Mouse (Mus musculus): ENCODE data around the gene Nucb2. TPM values are rescaled to one million over a fixed set of nuclear protein-coding genes. Genes with fewer than 3 reads are reported as not detected.

Gene Nucb2
- total RNA-seq, 2 experiments from 2014 or later = 0.94 to 3.0 TPM

DNA sequence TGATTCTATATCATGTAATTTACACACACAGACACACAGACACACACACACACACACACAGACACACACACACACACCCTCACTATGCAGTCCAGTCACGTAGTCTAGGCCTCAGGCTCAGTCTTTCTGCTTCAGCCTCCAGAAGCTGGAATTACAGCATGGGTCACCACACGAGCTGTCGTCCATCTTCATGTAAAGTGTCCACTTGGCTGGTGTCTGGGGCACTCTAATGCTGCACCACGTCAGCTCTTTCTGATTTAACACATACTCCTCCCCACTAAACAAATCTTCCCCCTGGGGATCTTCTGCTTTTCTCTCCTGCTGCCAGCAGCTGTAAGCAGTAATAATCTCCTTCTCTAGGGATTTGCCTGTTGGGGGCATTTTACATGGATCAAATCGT lies 13.1 kb downstream of the Nucb2 start:
- no peak for ATAC-seq (replicated peaks; ENCODE audit: low FRiP score, low TSS enrichment, poor library complexity, severe bottlenecking)

DNA sequence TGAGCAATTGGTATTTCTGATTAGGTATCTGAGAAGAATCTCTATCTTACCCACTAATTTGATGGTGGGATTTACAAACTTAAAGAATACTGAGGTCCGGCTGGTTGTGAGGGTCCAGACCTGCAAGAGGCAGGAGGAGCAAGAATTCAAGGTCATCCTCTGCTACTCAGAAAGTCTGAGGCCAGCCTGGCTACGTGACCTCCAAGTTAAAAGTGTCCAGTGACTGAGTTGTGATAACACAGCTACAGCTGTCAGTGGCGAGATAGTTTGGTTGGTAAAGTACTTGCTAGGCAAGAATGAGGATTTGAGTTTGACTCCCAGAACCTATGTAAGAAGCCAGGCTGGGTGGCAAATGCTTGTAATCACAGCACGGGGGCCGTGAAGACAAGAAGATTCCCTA lies 14.0 kb downstream of the Nucb2 start:
- ATAC-seq (replicated peaks; ENCODE audit: low FRiP score, low TSS enrichment, poor library complexity, severe bottlenecking) = no peak

- no peak for ATAC-seq (replicated peaks; ENCODE audit: low FRiP score, low TSS enrichment, poor library complexity, severe bottlenecking)
These were observed 15.6 kb downstream of the Nucb2 start for GRCm38 (mm10) chr7:116519805-116520204.

DNA sequence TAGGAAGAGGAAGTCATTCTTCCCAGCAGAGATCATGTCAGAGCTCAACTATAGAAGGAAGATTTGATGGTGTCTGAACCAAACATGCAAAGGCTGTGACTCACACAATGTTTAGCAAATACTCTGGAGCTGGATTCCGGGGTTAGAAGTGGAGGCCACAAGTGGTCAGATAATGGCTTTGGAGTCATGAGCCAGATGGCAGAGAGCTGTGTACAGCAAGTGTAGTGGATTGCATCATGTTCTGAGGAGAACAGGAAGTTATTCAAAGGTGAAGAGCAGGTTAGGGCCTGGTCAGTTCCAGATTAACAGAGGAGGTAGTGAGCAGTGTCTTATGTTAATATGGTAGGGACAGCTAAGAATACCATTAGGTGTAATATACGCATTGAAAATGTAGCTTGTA lies 20.4 kb downstream of the Nucb2 start:
- no peak for ATAC-seq (replicated peaks; ENCODE audit: low FRiP score, low TSS enrichment, poor library complexity, severe bottlenecking)

- ATAC-seq (replicated peaks; ENCODE audit: low FRiP score, low TSS enrichment, poor library complexity, severe bottlenecking) = no peak
These were observed 25.6 kb downstream of the Nucb2 start for GRCm38 (mm10) chr7:116529793-116530192.

DNA sequence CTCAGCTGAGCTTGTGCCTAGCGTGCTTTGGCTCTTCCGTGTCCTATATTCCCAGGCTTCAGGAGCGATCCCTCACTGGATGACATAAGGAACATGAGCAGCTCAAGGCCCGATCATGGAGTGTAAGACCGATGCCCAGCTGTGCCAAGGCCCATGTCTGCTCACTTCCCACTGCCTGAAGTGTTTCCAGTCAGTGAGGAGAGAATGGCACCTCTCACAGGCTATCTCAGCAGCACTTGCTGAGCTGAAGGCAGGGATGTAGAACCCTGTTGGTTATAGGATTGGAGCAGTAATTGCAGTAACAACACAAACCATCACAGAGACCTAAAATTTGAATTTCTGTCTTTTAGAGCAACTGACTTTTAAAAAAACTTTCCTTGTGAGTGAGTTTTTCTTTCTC lies 26.3 kb downstream of the Nucb2 start:
- no peak for ATAC-seq (replicated peaks; ENCODE audit: low FRiP score, low TSS enrichment, poor library complexity, severe bottlenecking)

GRCm38 (mm10) chr7:116531311-116531710 lies 27.1 kb downstream of the Nucb2 start:
- peak; percentile 73 for ATAC-seq (replicated peaks; ENCODE audit: low FRiP score, low TSS enrichment, poor library complexity, severe bottlenecking)

DNA sequence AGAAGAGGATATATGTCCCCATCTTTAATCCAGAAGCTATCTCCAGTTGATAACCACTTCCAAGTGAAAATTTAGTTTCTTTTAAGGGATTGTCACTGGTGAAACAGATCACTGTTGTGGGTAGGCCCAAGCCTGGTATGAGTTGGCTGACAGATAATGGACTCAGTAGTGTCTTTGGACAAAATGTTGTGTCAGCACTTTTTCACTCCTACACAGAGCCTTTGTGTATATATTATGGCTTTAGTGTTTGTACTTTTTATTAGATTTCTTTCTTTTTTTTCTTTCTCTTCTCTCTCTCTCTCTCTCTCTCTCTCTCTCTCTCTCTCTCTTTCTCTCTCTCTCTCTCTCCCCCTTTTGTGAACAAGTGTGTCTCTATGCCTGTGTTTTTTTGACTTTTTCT lies 52.7 kb downstream of the Nucb2 start:
- ATAC-seq (replicated peaks; ENCODE audit: low FRiP score, low TSS enrichment, poor library complexity, severe bottlenecking) = no peak

DNA sequence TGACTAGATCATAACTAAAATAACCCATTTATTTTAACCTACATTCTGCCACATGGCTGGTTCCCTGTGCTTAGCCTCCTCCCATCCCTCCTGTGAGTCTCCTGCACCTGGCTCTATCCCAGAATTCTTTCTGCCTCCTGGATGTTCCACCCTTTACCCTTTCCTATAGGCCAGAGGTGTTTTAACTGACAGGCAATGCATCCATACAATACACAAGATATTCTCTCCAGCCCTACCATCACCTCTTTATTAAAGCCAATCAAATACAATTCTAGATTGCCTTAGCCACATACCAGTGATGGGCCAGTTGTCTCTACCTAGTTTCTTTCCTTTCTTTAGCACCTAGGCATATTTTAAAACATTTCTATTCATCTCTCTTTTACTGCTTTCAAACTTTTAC lies 70.4 kb downstream of the Nucb2 start:
- ATAC-seq (replicated peaks; ENCODE audit: low FRiP score, low TSS enrichment, poor library complexity, severe bottlenecking) = no peak

Other genes starting within 250 kb of the Nucb2 start
- 0.82 and 1.6 TPM in 2 replicates for gene Plekha7, start 196.0 kb upstream of the Nucb2 start, total RNA-seq (2014; fragmentation: Nextera tagmentation)
- gene Plekha7, start 196.0 kb upstream of the Nucb2 start, total RNA-seq (2017) = 0.42 and 0.72 TPM in 2 replicates
- 3,141 and 3,255 TPM in 2 replicates for gene Rps13, start 170.2 kb upstream of the Nucb2 start, total RNA-seq (2014; fragmentation: Nextera tagmentation)
- 4,519 and 5,406 TPM in 2 replicates for gene Rps13, start 170.2 kb upstream of the Nucb2 start, total RNA-seq (2017)
- 2.9 and 5.2 TPM in 2 replicates for gene Pik3c2a, start 60.9 kb upstream of the Nucb2 start, total RNA-seq (2014; fragmentation: Nextera tagmentation)
- 1.8 and 3.4 TPM in 2 replicates for gene Pik3c2a, start 60.9 kb upstream of the Nucb2 start, total RNA-seq (2017)